Mouse (Mus musculus) duodenum, adult 2 months (tissue): Measurements from ENCODE around the gene Wdr44. TPM values are rescaled to one million over a fixed set of nuclear protein-coding genes. Genes with fewer than 3 reads are reported as not detected.

ENCODE experiments used
- polyA plus RNA-seq: library from polyadenylated mRNA; depleted of rRNA; stranded (reverse); fragments of >200 nt; gene quantifications from 2 replicates; pipeline ENCODE4 v1.2.3, GENCODE M21; 2012; ENCODE audit warnings: low replicate concordance; rRNA removed

Gene Wdr44
- polyA plus RNA-seq = 3.4 and 4.2 TPM in 2 replicates

GRCm38 (mm10) chrX:23692722-23693442 lies at the start of gene Wdr44:
Gene Wdr44 (plus strand): TSS chrX:23693051.

Other genes starting within 250 kb of the Wdr44 start
- gene Gm4907, start 189.5 kb downstream of the Wdr44 start, polyA plus RNA-seq = not detected in 2 replicates